Comparison of ENCODE assay signal across 8 mouse cellular contexts in the genomic region with DNA sequence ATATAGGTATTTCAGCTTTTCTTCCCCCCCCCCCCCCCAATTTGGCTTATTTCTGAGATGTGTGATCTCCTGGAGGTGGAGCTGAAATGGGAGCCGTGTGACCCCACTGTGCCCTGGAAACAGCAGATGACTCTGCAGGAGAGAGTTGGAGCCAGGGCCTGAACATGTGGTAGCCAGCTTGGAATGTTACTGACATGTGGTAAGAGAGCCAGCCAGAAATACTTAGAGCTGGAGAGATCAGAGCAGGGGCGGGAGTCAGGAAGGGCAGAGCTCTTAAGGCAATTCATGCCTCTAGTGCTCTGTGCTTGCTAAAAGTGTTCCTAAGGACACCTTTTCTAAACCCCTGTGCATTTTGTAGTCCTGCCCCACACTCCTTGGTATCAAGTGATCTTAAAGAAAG. TPM values are rescaled to one million over a fixed set of nuclear protein-coding genes. Genes with fewer than 3 reads are reported as not detected.
DNase-seq lines count a peak whose midpoint lies in the region; ATAC-seq lines count a peak whose summit lies in the region.

No protein-coding gene starts in this region.

- 46% methylated on average over 2 of the region's 2 CpGs for WGBS in kidney, embryonic 16.5 days
- 24% methylated on average over 2 of the region's 2 CpGs for WGBS in embryonic facial prominence, embryonic 12.5 days
- WGBS in heart, embryonic 14.5 days: 16% methylated on average over 2 of the region's 2 CpGs
- WGBS in forebrain, embryonic 16.5 days: 83% methylated on average over 2 of the region's 2 CpGs

- no peaks in the 10 kb centered on the region for H3K9me3 ChIP-seq in kidney, embryonic 16.5 days (ENCODE audit: low read length)
- H3K9me3 ChIP-seq in embryonic facial prominence, embryonic 12.5 days: no peaks in the 10 kb centered on the region
- H3K9me3 ChIP-seq in heart, embryonic 14.5 days (ENCODE audit: control insufficient read depth, low read length): no peaks in the 10 kb centered on the region
- no peaks in the 10 kb centered on the region for H3K9me3 ChIP-seq in forebrain, embryonic 16.5 days (ENCODE audit: control insufficient read depth, low read length)

- H3K4me3 ChIP-seq in kidney, embryonic 16.5 days (ENCODE audit: low read length): no peak overlapping the region
- no peak overlapping the region for H3K4me3 ChIP-seq in embryonic facial prominence, embryonic 12.5 days
- H3K4me3 ChIP-seq in heart, embryonic 14.5 days (ENCODE audit: control insufficient read depth in 1 of 2, insufficient read depth in 1 of 2, low read depth in 1 of 2, low read length in 2 of 2): no peak overlapping the region
- no peak overlapping the region for H3K4me3 ChIP-seq in forebrain, embryonic 16.5 days (replicated peaks; ENCODE audit: low read length)

- H3K27me3 ChIP-seq in kidney, embryonic 16.5 days (ENCODE audit: insufficient read depth, low read length): no peaks in the 10 kb centered on the region
- no peaks in the 10 kb centered on the region for H3K27me3 ChIP-seq in embryonic facial prominence, embryonic 12.5 days
- no peaks in the 10 kb centered on the region for H3K27me3 ChIP-seq in heart, embryonic 14.5 days (ENCODE audit: control insufficient read depth, insufficient read depth, low read length)
- no peaks in the 10 kb centered on the region for H3K27me3 ChIP-seq in forebrain, embryonic 16.5 days (replicated peaks; ENCODE audit: control insufficient read depth, insufficient read depth, low read length)

- intact Hi-C loops in left cerebral cortex, postnatal 36 days (cut with DNase I): no loop called here

- no peak overlapping the region for H3K9ac ChIP-seq in kidney, embryonic 16.5 days (replicated peaks; ENCODE audit: low read length)
- no peak overlapping the region for H3K9ac ChIP-seq in embryonic facial prominence, embryonic 12.5 days
- 0 out of 2 replicates have a peak overlapping the region, but pooled peaks have one; percentile 2 for H3K9ac ChIP-seq in heart, embryonic 14.5 days (ENCODE audit: low read length)
- no peak overlapping the region for H3K9ac ChIP-seq in forebrain, embryonic 16.5 days (replicated peaks; ENCODE audit: low read depth, low read length)

- H3K36me3 ChIP-seq in kidney, embryonic 16.5 days (ENCODE audit: insufficient read depth, low read length): peaks cover 48% of the 10 kb centered on the region
- peaks cover 33% of the 10 kb centered on the region for H3K36me3 ChIP-seq in embryonic facial prominence, embryonic 12.5 days
- peaks cover 81% of the 10 kb centered on the region for H3K36me3 ChIP-seq in heart, embryonic 14.5 days (ENCODE audit: control insufficient read depth, insufficient read depth, low read length)
- H3K36me3 ChIP-seq in forebrain, embryonic 16.5 days (ENCODE audit: control insufficient read depth, insufficient read depth): 0 out of 2 replicates have a peak, but pooled peaks cover 5% of the 10 kb centered on the region

- H3K4me1 ChIP-seq in kidney, embryonic 16.5 days (ENCODE audit: insufficient read depth, low read length): peaks cover 4% of the 10 kb centered on the region; the same call in 1 of the 2 replicates
- H3K4me1 ChIP-seq in embryonic facial prominence, embryonic 12.5 days: peaks cover 34% of the 10 kb centered on the region
- peaks cover 13 to 36% of the 10 kb centered on the region in 2 experiments for H3K4me1 ChIP-seq in heart, embryonic 14.5 days (ENCODE audit: control insufficient read depth in 2 of 2, insufficient read depth in 2 of 2, low read length in 2 of 2)
- H3K4me1 ChIP-seq in forebrain, embryonic 16.5 days (replicated peaks; ENCODE audit: control insufficient read depth, insufficient read depth, low read length): no peaks in the 10 kb centered on the region

- peak; percentile 22 for DNase-seq in kidney, adult 9 months
- peak; percentile 67 for DNase-seq in lung, postnatal 10 days
- no peak for DNase-seq in right cerebral cortex, adult 2 months (ENCODE audit: low spot score in 2 of 2)
- no peak for DNase-seq in left cerebral cortex, postnatal 36 days (ENCODE audit: low spot score in 2 of 2)

- no peak overlapping the region for H3K27ac ChIP-seq in kidney, embryonic 16.5 days (ENCODE audit: low read length)
- peak overlapping the region; percentile 64 for H3K27ac ChIP-seq in embryonic facial prominence, embryonic 12.5 days
- H3K27ac ChIP-seq in heart, embryonic 14.5 days (replicated peaks in 1 of 2; ENCODE audit: control insufficient read depth in 1 of 2, insufficient read depth in 1 of 2, low read depth in 2 of 2, low read length in 2 of 2): peak overlapping the region; percentile 18 to 57; a peak in 3 of 4 replicates
- no peak overlapping the region for H3K27ac ChIP-seq in forebrain, embryonic 16.5 days (ENCODE audit: low read length)

- no peak for ATAC-seq in kidney, embryonic 16.5 days (ENCODE audit: low FRiP score, low TSS enrichment)
- ATAC-seq in embryonic facial prominence, embryonic 12.5 days (ENCODE audit: insufficient number of reproducible peaks, insufficient read depth, low FRiP score, low TSS enrichment): peak; percentile 79; the same call in 1 of the 2 replicates
- peak; percentile 69 for ATAC-seq in heart, embryonic 14.5 days (ENCODE audit: insufficient number of reproducible peaks, insufficient read depth, low FRiP score, low read depth)
- ATAC-seq in forebrain, embryonic 16.5 days: no peak

- H3K4me2 ChIP-seq in kidney, embryonic 16.5 days (replicated peaks; ENCODE audit: low read depth, low read length): no peak overlapping the region
- H3K4me2 ChIP-seq in embryonic facial prominence, embryonic 12.5 days (replicated peaks): no peak overlapping the region
- H3K4me2 ChIP-seq in heart, embryonic 14.5 days (ENCODE audit: low read length): 0 out of 2 replicates have a peak overlapping the region, but pooled peaks have one; percentile 6
- no peak overlapping the region for H3K4me2 ChIP-seq in forebrain, embryonic 16.5 days (ENCODE audit: low read length)

RNA-seq across cellular contexts. Expression of gene Mrc2, which starts 10.0 kb away (rescaled TPM):
- 20.3 and 21.3 TPM in 2 replicates for polyA plus RNA-seq in kidney, embryonic 16.5 days (2015; fragmentation: Nextera tagmentation; extraction: Ambion mirVana)
- 35.3 and 38.5 TPM in 2 replicates for polyA plus RNA-seq in embryonic facial prominence, embryonic 12.5 days (2016; fragmentation: Nextera tagmentation; extraction: Ambion mirVana)
- polyA plus RNA-seq in heart, embryonic 14.5 days (2014; fragmentation: Nextera tagmentation; extraction: Ambion mirVana): 4.4 and 6.1 TPM in 2 replicates
- 10 to 100 TPM in 1 of 2 experiments, 1 to 10 TPM in 1; 4.8 to 10.1 TPM for total RNA-seq in left cerebral cortex, postnatal 36 days (2021)
- polyA plus RNA-seq in forebrain, embryonic 16.5 days (2015; fragmentation: Nextera tagmentation; extraction: Ambion mirVana): 3.6 and 5.1 TPM in 2 replicates

Comparison
In these comparisons a context has a peak if more than half of its experiments do, and no peak if none do; other contexts are left out.
1. DNase-seq: peak in kidney, adult 9 months (single experiment) and lung, postnatal 10 days (single experiment); none in right cerebral cortex, adult 2 months (0 of 2) and left cerebral cortex, postnatal 36 days (0 of 2).
2. ATAC-seq: peak in embryonic facial prominence, embryonic 12.5 days (single experiment) and heart, embryonic 14.5 days (single experiment); none in kidney, embryonic 16.5 days (single experiment) and forebrain, embryonic 16.5 days (single experiment).
3. H3K27ac ChIP-seq: peak in embryonic facial prominence, embryonic 12.5 days (single experiment) and heart, embryonic 14.5 days (2 of 2); none in kidney, embryonic 16.5 days (single experiment) and forebrain, embryonic 16.5 days (single experiment).